Mouse (Mus musculus) thymus, adult 2 months (tissue): ENCODE measurements around the gene Enpep. TPM values are rescaled to one million over a fixed set of nuclear protein-coding genes. Genes with fewer than 3 reads are reported as not detected.

Experiments
- DNase-seq: peaks from one replicate; pipeline ENCODE4 v3.0.0; 2021
- H3K27ac ChIP-seq: fragments of 200-500 bp; 2 replicates; pipeline ENCODE4 v1.5.1; 2012; ENCODE audit warnings: low read length, control low read depth; ENCODE audit not compliant: control insufficient read depth, insufficient read depth
- H3K27me3 ChIP-seq: fragments of 200-500 bp; 2 replicates; pipeline ENCODE4 v1.6.1; 2012; ENCODE audit warnings: mild to moderate bottlenecking, low read length, moderate library complexity, mixed read lengths; ENCODE audit not compliant: control insufficient read depth, insufficient read depth
- H3K36me3 ChIP-seq: fragments of 200-500 bp; 2 replicates; pipeline ENCODE4 v1.6.1; 2012; ENCODE audit warnings: mild to moderate bottlenecking, low read length, moderate library complexity; ENCODE audit not compliant: control insufficient read depth, insufficient read depth
- H3K4me1 ChIP-seq: fragments of 200-500 bp; replicated peaks from 2 replicates; pipeline ENCODE4 v1.6.1; 2012; ENCODE audit warnings: low read length; ENCODE audit not compliant: control insufficient read depth, insufficient read depth
- H3K4me3 ChIP-seq: fragments of 200-500 bp; 2 replicates; pipeline ENCODE4 v1.5.1; 2012; ENCODE audit warnings: mild to moderate bottlenecking, low read length, control low read depth, moderate library complexity; ENCODE audit not compliant: control insufficient read depth, insufficient read depth
- CTCF ChIP-seq: fragments of 200-500 bp; IDR thresholded peaks from 2 replicates; pipeline ENCODE4 v1.5.1; 2012; ENCODE audit warnings: mild to moderate bottlenecking, control low read depth, low read length, moderate library complexity, borderline replicate concordance; ENCODE audit not compliant: control insufficient read depth, poor library complexity, insufficient read depth; ENCODE audit errors: extremely low read depth
- POLR2A ChIP-seq: fragments of 200-500 bp; IDR thresholded peaks from 2 replicates; pipeline ENCODE4 v1.6.1; 2012; ENCODE audit warnings: mild to moderate bottlenecking, low read length, control low read depth, moderate library complexity; ENCODE audit not compliant: control insufficient read depth, poor library complexity, insufficient read depth; ENCODE audit errors: extremely low read depth
- WGBS: fragments of 180-500 bp; shearing (Covaris S2); methylation state at CpG from one replicate; pipeline ENCODE4 v1.1.7; 2018; 5-methylcytosine and 5-hydroxymethylcytosine counted together
- polyA plus RNA-seq: library from polyadenylated mRNA; depleted of rRNA; stranded (reverse); fragments of >200 nt; gene quantifications from 2 replicates; pipeline ENCODE4 v1.2.3, GENCODE M21; 2012

Gene Enpep
- polyA plus RNA-seq, 1 experiment = 6.5 TPM

DNA sequence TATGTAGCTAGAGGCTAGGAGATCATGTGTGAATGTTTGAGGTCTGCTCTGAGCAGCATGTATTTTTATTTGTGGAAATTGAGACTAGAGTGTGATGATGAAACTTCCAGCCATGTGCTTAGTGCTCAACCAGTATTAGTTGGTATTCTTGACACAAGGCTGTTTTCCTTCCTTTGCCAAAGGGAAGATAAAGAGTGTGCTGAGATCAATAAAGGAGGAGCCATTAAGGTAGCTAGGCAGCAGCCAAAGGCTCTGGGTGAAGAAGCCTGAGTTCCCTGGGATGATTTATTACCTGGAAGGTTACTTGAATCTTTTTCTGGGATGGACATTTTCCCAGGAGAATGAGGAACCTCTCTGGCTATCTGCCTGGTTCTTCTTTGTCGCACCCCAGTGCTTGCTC, 30.9 kb upstream of the Enpep start:
- no peaks in the 10 kb centered on the region for H3K4me1 ChIP-seq
- no peaks in the 10 kb centered on the region for H3K36me3 ChIP-seq
- 97% methylated on average over 1 of the region's 1 CpGs for WGBS
- no peak for DNase-seq
- no peak overlapping the region for H3K4me3 ChIP-seq
- no peaks in the 10 kb centered on the region for H3K27me3 ChIP-seq
- H3K27ac ChIP-seq = no peak overlapping the region
- no peak for TF ChIP-seq CTCF
- no peak for TF ChIP-seq POLR2A

DNA sequence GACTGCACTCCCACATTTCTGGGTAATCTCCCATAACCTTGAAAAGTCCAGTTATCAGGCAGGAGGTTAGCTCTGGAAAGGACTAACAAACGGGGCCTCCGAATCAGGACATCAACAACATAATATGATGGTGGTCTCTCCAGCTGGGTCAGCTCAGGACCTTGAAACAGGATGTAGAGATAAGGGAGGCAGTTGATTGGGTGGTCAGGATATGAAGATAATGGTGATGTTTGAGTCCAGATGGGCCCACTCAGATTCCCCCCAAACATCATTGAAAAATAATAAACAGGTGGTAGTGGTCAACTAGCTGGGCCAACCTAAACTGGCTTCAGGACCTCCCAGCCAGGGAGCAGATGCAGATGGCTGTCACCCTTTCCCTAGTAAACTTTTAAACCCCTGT, 25.6 kb upstream of the Enpep start:
- no peak for DNase-seq
- no peaks in the 10 kb centered on the region for H3K27me3 ChIP-seq
- no peak for TF ChIP-seq POLR2A
- no peak for TF ChIP-seq CTCF
- no peak overlapping the region for H3K4me3 ChIP-seq
- H3K27ac ChIP-seq = no peak overlapping the region
- H3K4me1 ChIP-seq = no peaks in the 10 kb centered on the region
- 96% methylated on average over 2 of the region's 2 CpGs for WGBS
- no peaks in the 10 kb centered on the region for H3K36me3 ChIP-seq

GRCm38 (mm10) chr3:129353901-129354300, 21.4 kb upstream of the Enpep start:
- TF ChIP-seq POLR2A (no peak), CTCF (no peak)
- Histone ChIP-seq H3K4me1 (no peaks in the 10 kb centered on the region; the same call in 1 of the 2 replicates), H3K4me3 (no peak overlapping the region), H3K27me3 (no peaks in the 10 kb centered on the region), H3K27ac (no peak overlapping the region), H3K36me3 (no peaks in the 10 kb centered on the region)
- DNase-seq = no peak
- 80% methylated on average over 4 of the region's 4 CpGs for WGBS

- TF ChIP-seq CTCF (no peak), POLR2A (no peak)
- Histone ChIP-seq H3K27ac (no peak overlapping the region), H3K4me1 (peaks cover 3% of the 10 kb centered on the region; the same call in 1 of the 2 replicates), H3K36me3 (no peaks in the 10 kb centered on the region), H3K4me3 (no peak overlapping the region), H3K27me3 (no peaks in the 10 kb centered on the region)
- 92% methylated on average over 11 of the region's 11 CpGs for WGBS
- no peak for DNase-seq
Measured at GRCm38 (mm10) chr3:129351320-129351877, 18.9 kb upstream of the Enpep start.

- no peak overlapping the region for H3K4me3 ChIP-seq
- no peak for TF ChIP-seq POLR2A
- no peak for DNase-seq
- H3K27me3 ChIP-seq = no peaks in the 10 kb centered on the region
- H3K4me1 ChIP-seq = peaks cover 3% of the 10 kb centered on the region; the same call in 1 of the 2 replicates
- no peaks in the 10 kb centered on the region for H3K36me3 ChIP-seq
- 43% methylated on average over 10 of the region's 10 CpGs for WGBS
- no peak overlapping the region for H3K27ac ChIP-seq
Measured at GRCm38 (mm10) chr3:129347277-129347676, 14.8 kb upstream of the Enpep start.

GRCm38 (mm10) chr3:129342767-129343166, 10.2 kb upstream of the Enpep start:
- no peak overlapping the region for H3K4me3 ChIP-seq
- H3K27me3 ChIP-seq = no peaks in the 10 kb centered on the region
- DNase-seq = no peak
- 100% methylated on average over 1 of the region's 1 CpGs for WGBS
- TF ChIP-seq CTCF = no peak
- no peak for TF ChIP-seq POLR2A
- no peak overlapping the region for H3K27ac ChIP-seq
- 0 out of 2 replicates have a peak, but pooled peaks cover 3% of the 10 kb centered on the region for H3K4me1 ChIP-seq
- no peaks in the 10 kb centered on the region for H3K36me3 ChIP-seq

DNA sequence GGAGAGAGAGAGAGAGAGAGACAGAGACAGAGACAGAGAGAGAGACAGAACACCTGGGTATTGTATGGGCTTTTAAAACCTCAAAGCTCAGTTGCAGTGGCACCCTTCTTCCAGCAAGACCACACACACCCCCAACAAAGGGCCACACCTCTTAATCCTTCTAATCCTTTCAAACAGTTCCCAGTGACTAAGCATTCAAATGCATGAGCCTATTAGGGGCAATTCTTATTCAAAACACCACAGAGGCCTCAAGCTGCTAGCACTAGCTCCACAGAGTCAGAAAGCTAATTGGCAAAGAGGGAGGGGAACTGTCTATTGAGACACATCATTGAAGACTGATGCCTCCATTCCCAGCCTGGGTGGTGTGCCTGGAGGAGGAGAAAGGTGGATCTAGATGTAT, 8.5 kb upstream of the Enpep start:
- H3K4me3 ChIP-seq = no peak overlapping the region
- H3K36me3 ChIP-seq = no peaks in the 10 kb centered on the region

More for the DNA sequence above, 8.5 kb upstream of the Enpep start:
- DNase-seq = no peak
- H3K4me1 ChIP-seq = no peaks in the 10 kb centered on the region
- H3K27me3 ChIP-seq = no peaks in the 10 kb centered on the region
- TF ChIP-seq POLR2A (no peak), CTCF (no peak)
- no peak overlapping the region for H3K27ac ChIP-seq
